Mouse (Mus musculus) neutrophil, adult 59 days (primary cell): Measurements from ENCODE around the gene Gm21586. TPM values are rescaled to one million over a fixed set of nuclear protein-coding genes. Genes with fewer than 3 reads are reported as not detected.

Experiments used
- total RNA-seq, 2 experiments: library from RNA; stranded (reverse); gene quantifications; 1 replicate in 1 of 2; 2 replicates in 1 of 2; pipeline ENCODE4 v1.2.4; 2023

The Gm21586 gene
- total RNA-seq: not detected

GRCm38 (mm10) chr4:42439078-42439477 is at the start of gene Gm21586:
TSS of gene Gm21586 (plus strand) at chr4:42439378.

GRCm38 (mm10) chr4:42466452-42466851 is 27.3 kb downstream of the Gm21586 start, which contains the start of gene Gm2163:
TSS of gene Gm2163 (plus strand) at chr4:42466752.

Other genes starting within 250 kb of the Gm21586 start
- not detected for gene Gm10600, start 198.7 kb upstream of the Gm21586 start, total RNA-seq
- gene Ccl21b, start 183.6 kb upstream of the Gm21586 start, total RNA-seq: not detected
- gene Gm21953, start 145.1 kb upstream of the Gm21586 start, total RNA-seq: not detected
- gene Fam205a3, start 121.0 kb upstream of the Gm21586 start, total RNA-seq: under 1 TPM; 0.09 to 0.16 TPM
- under 1 TPM in 1 of 2 experiments, not detected in 1; 0.16 TPM for gene Gm2163, start 27.4 kb downstream of the Gm21586 start, total RNA-seq
- under 1 TPM; 0.09 to 0.16 TPM for gene Fam205a2, start 88.8 kb downstream of the Gm21586 start, total RNA-seq
- gene Gm10591, start 172.8 kb downstream of the Gm21586 start, total RNA-seq: not detected
- not detected for gene Gm2564, start 190.3 kb downstream of the Gm21586 start, total RNA-seq
- gene Ccl27b, start 215.9 kb downstream of the Gm21586 start, total RNA-seq: not detected
- gene Il11ra2, start 222.5 kb downstream of the Gm21586 start, total RNA-seq: not detected